Comparison of ENCODE assay signal across 9 mouse cellular contexts in genomic region chr1:78203086-78203614, GRCm38 (mm10). TPM values are rescaled to one million over a fixed set of nuclear protein-coding genes. Genes with fewer than 3 reads are reported as not detected.
A peak's percentile ranks its signal among the peaks of the same experiment; 100 is the strongest.
DNase-seq lines count a peak whose midpoint lies in the region; ATAC-seq and TF ChIP-seq lines count a peak whose summit lies in the region.
"Had no signal": no experiment of that assay in that cellular context is flagged by ENCODE, and none has a peak within 500 bp of the region (broad histone marks: within the 10 kb centered on the region; RNA-seq: fewer than 3 reads in every experiment).

No protein-coding gene starts in this region.

- no peak; the same call in 1 of the 2 replicates for ATAC-seq in kidney, postnatal 0 days (replicated peaks; ENCODE audit: low FRiP score, low read depth)
- ATAC-seq in limb, embryonic 12.5 days (ENCODE audit: insufficient number of reproducible peaks, insufficient read depth, low FRiP score, low TSS enrichment, low read depth), result no peak
- peak; percentile 12; the same call in 1 of the 2 replicates for ATAC-seq in neural tube, embryonic 14.5 days (ENCODE audit: low read depth)

- TF ChIP-seq CTCF in kidney, postnatal 0 days (IDR thresholded peaks at IDR 0.05; ENCODE audit: low read depth), result no peak

- no peak for DNase-seq in kidney, postnatal 0 days (ENCODE audit: low spot score)
- no peak for DNase-seq in kidney, postnatal 36 days
- peak; percentile 39 for DNase-seq in forebrain, embryonic 10.5 days (ENCODE audit: extremely low spot score, low spot score)
- DNase-seq in Muller cell, postnatal 12 days (ENCODE audit: inconsistent ontology term), result no peak
- DNase-seq in gastrocnemius, postnatal 36 days, result no peak
- no peak for DNase-seq in ovary, postnatal 14 days (ENCODE audit: low spot score)
- DNase-seq: layer of hippocampus, postnatal 36 days had no signal

- no peaks in the 10 kb centered on the region for H3K4me1 ChIP-seq in kidney, postnatal 0 days (replicated peaks; ENCODE audit: insufficient read depth, low read length)
- peaks cover 44% of the 10 kb centered on the region for H3K4me1 ChIP-seq in forebrain, embryonic 10.5 days
- H3K4me1 ChIP-seq in limb, embryonic 12.5 days (replicated peaks), result peaks cover 12% of the 10 kb centered on the region
- 0 out of 2 replicates have a peak, but pooled peaks cover 5% of the 10 kb centered on the region for H3K4me1 ChIP-seq in neural tube, embryonic 14.5 days (ENCODE audit: control insufficient read depth, insufficient read depth, low read length)

- H3K4me2 ChIP-seq in kidney, postnatal 0 days (ENCODE audit: low read length), result peak overlapping the region; percentile 53
- H3K4me2 ChIP-seq in limb, embryonic 12.5 days, result peak overlapping the region; percentile 50
- H3K4me2 ChIP-seq in neural tube, embryonic 14.5 days (ENCODE audit: low read depth, low read length), result peak overlapping the region; percentile 46

- WGBS in kidney, postnatal 0 days, result under 1% methylated on average over 14 of the region's 14 CpGs
- under 1% methylated on average over 14 of the region's 14 CpGs for WGBS in forebrain, embryonic 10.5 days
- WGBS in limb, embryonic 12.5 days, result under 1% methylated on average over 14 of the region's 14 CpGs
- WGBS in neural tube, embryonic 14.5 days, result under 1% methylated on average over 14 of the region's 14 CpGs

- peak overlapping the region; percentile 34 for H3K4me3 ChIP-seq in kidney, postnatal 0 days (replicated peaks; ENCODE audit: low read depth, low read length)
- peak overlapping the region; percentile 41 for H3K4me3 ChIP-seq in forebrain, embryonic 10.5 days
- peak overlapping the region; percentile 30 for H3K4me3 ChIP-seq in limb, embryonic 12.5 days (replicated peaks)
- H3K4me3 ChIP-seq in neural tube, embryonic 14.5 days (ENCODE audit: low read depth, low read length), result peak overlapping the region; percentile 27

- peaks cover 90% of the 10 kb centered on the region for H3K27me3 ChIP-seq in kidney, postnatal 0 days (ENCODE audit: insufficient read depth, low read length)
- H3K27me3 ChIP-seq in forebrain, embryonic 10.5 days (ENCODE audit: poor library complexity, severe bottlenecking), result peaks cover 100% of the 10 kb centered on the region
- peaks cover 96% of the 10 kb centered on the region for H3K27me3 ChIP-seq in limb, embryonic 12.5 days
- peaks cover 43% of the 10 kb centered on the region for H3K27me3 ChIP-seq in neural tube, embryonic 14.5 days (ENCODE audit: control insufficient read depth, insufficient read depth, low read length)

- intact Hi-C loops in gastrocnemius, postnatal 36 days (cut with DNase I), result no loop called here

- H3K9ac ChIP-seq in kidney, postnatal 0 days (ENCODE audit: low read depth, low read length), result no peak overlapping the region
- no peak overlapping the region for H3K9ac ChIP-seq in limb, embryonic 12.5 days (replicated peaks)
- H3K9ac ChIP-seq in neural tube, embryonic 14.5 days (replicated peaks; ENCODE audit: low read depth, low read length), result no peak overlapping the region

- H3K27ac ChIP-seq in kidney, postnatal 0 days, result no peak overlapping the region
- H3K27ac ChIP-seq in forebrain, embryonic 10.5 days, result no peak overlapping the region
- H3K27ac ChIP-seq in limb, embryonic 12.5 days, result no peak overlapping the region
- no peak overlapping the region for H3K27ac ChIP-seq in neural tube, embryonic 14.5 days (ENCODE audit: low read depth, low read length)

- no peaks in the 10 kb centered on the region for H3K9me3 ChIP-seq in kidney, postnatal 0 days (replicated peaks; ENCODE audit: low read length)
- H3K9me3 ChIP-seq in forebrain, embryonic 10.5 days, result no peaks in the 10 kb centered on the region
- H3K9me3 ChIP-seq in limb, embryonic 12.5 days, result no peaks in the 10 kb centered on the region
- H3K9me3 ChIP-seq in neural tube, embryonic 14.5 days (ENCODE audit: control insufficient read depth, low read length), result no peaks in the 10 kb centered on the region

- H3K36me3 ChIP-seq in kidney, postnatal 0 days (ENCODE audit: insufficient read depth, low read length), result no peaks in the 10 kb centered on the region
- H3K36me3 ChIP-seq in forebrain, embryonic 10.5 days (replicated peaks), result no peaks in the 10 kb centered on the region
- no peaks in the 10 kb centered on the region for H3K36me3 ChIP-seq in limb, embryonic 12.5 days
- H3K36me3 ChIP-seq in neural tube, embryonic 14.5 days (ENCODE audit: control insufficient read depth, insufficient read depth, low read length), result no peaks in the 10 kb centered on the region

RNA-seq across cellular contexts. Expression of gene Pax3, which starts 6.2 kb away (rescaled TPM):
- polyA plus RNA-seq in kidney, postnatal 0 days (2015; fragmentation: Nextera tagmentation; extraction: Ambion mirVana), result not detected in 2 replicates
- polyA plus RNA-seq in forebrain, embryonic 10.5 days (2016; fragmentation: Nextera tagmentation; extraction: Ambion mirVana), result 12.2 and 13.0 TPM in 2 replicates
- polyA plus RNA-seq in limb, embryonic 12.5 days (2016; fragmentation: Nextera tagmentation; extraction: Ambion mirVana), result 1.6 and 1.8 TPM in 2 replicates
- polyA plus RNA-seq in neural tube, embryonic 14.5 days (2014; fragmentation: Nextera tagmentation; extraction: Ambion mirVana), result 4.6 and 6.3 TPM in 2 replicates
- total RNA-seq in gastrocnemius, postnatal 36 days (2021), result not detected
- total RNA-seq: layer of hippocampus, postnatal 36 days had no signal
